Mouse (Mus musculus) brain, embryonic 14.5 days (tissue): Measurements from ENCODE around the gene Nfia. TPM values are rescaled to one million over a fixed set of nuclear protein-coding genes. Genes with fewer than 3 reads are reported as not detected.
A peak's percentile ranks its signal among the peaks of the same experiment; 100 is the strongest.

Experiments
- DNase-seq: peaks from one replicate; pipeline ENCODE4 v3.0.0-alpha.2; 2011; ENCODE audit warnings: low read depth
- CTCF ChIP-seq: fragments of 200-500 bp; IDR thresholded peaks from 2 replicates; pipeline ENCODE4 v1.5.1; 2012; ENCODE audit warnings: inconsistent platforms, mild to moderate bottlenecking, moderate library complexity, borderline replicate concordance; ENCODE audit not compliant: insufficient read depth, insufficient read length; ENCODE audit errors: extremely low read depth
- POLR2A ChIP-seq: fragments of 200-500 bp; IDR thresholded peaks from 2 replicates; pipeline ENCODE4 v1.6.1; 2012; ENCODE audit warnings: mild to moderate bottlenecking, inconsistent platforms, borderline replicate concordance; ENCODE audit not compliant: poor library complexity, insufficient read depth, insufficient read length, severe bottlenecking; ENCODE audit errors: extremely low read depth
- polyA plus RNA-seq: library from polyadenylated mRNA; depleted of rRNA; stranded (reverse); fragments of >200 nt; gene quantifications from 2 replicates; pipeline ENCODE4 v1.2.3, GENCODE M21; 2012; rRNA removed

Gene Nfia
- polyA plus RNA-seq, result 54.5 and 56.0 TPM in 2 replicates

- peak; percentile 77 for DNase-seq
Measured at GRCm38 (mm10) chr4:97772641-97773040, at the start of gene Nfia. Nfia (plus strand) TSS chr4:97772734.

GRCm38 (mm10) chr4:97723374-97723773, 49.2 kb upstream of the Nfia start:
- TF ChIP-seq CTCF (no peak), POLR2A (no peak)
- no peak for DNase-seq

More at GRCm38 (mm10) chr4:97772641-97773040, at the start of gene Nfia:
- TF ChIP-seq CTCF (no peak), POLR2A (no peak)

GRCm38 (mm10) chr4:97728520-97728919, 44.0 kb upstream of the Nfia start:
- DNase-seq, result no peak
- TF ChIP-seq CTCF (no peak), POLR2A (no peak)

- peak; percentile 35 for DNase-seq
- TF ChIP-seq CTCF (no peak), POLR2A (no peak)
Measured at GRCm38 (mm10) chr4:97729999-97730398, 42.5 kb upstream of the Nfia start.

GRCm38 (mm10) chr4:97730416-97730815, 42.1 kb upstream of the Nfia start:
- DNase-seq, result no peak
- TF ChIP-seq CTCF (no peak), POLR2A (no peak)

GRCm38 (mm10) chr4:97733392-97733791, 39.1 kb upstream of the Nfia start:
- no peak for TF ChIP-seq POLR2A
- DNase-seq, result no peak

GRCm38 (mm10) chr4:97743932-97744331, 28.6 kb upstream of the Nfia start:
- no peak for DNase-seq
- TF ChIP-seq CTCF (no peak), POLR2A (no peak)

GRCm38 (mm10) chr4:97745296-97746105, 27.0 kb upstream of the Nfia start:
- peak; percentile 85 for TF ChIP-seq CTCF
- TF ChIP-seq POLR2A, result no peak
- DNase-seq, result peak; percentile 92

- DNase-seq, result no peak
- TF ChIP-seq POLR2A (no peak), CTCF (no peak)
Measured at GRCm38 (mm10) chr4:97746106-97746900, 26.2 kb upstream of the Nfia start.

- DNase-seq, result no peak
- TF ChIP-seq CTCF (no peak), POLR2A (no peak)
Measured at GRCm38 (mm10) chr4:97750401-97750800, 22.1 kb upstream of the Nfia start.

GRCm38 (mm10) chr4:97751030-97751482, 21.5 kb upstream of the Nfia start:
- peak; percentile 84 for TF ChIP-seq CTCF
- no peak for TF ChIP-seq POLR2A
- peak; percentile 96 for DNase-seq
